Mouse (Mus musculus): ENCODE results near the gene Pltp.
"Not testable (repeated sequence)": the region's sequence is repeated elsewhere in the genome, so short reads cannot be mapped to it uniquely, and the experiment has no call there.

- TF ChIP-seq CTCF (conservative IDR thresholded peaks at IDR 0.05 in 1 of 2, IDR thresholded peaks at IDR 0.05 in 1 of 2; ENCODE audit: low read depth in 2 of 2, low read length in 2 of 2); MAFK (IDR thresholded peaks at IDR 0.05; ENCODE audit: insufficient replicate concordance, low read length); MAX (IDR thresholded peaks at IDR 0.05; ENCODE audit: low read length); EP300 (IDR thresholded peaks at IDR 0.05; ENCODE audit: low read length); POLR2A (IDR thresholded peaks at IDR 0.05; ENCODE audit: low read depth, low read length); TCF12 (IDR thresholded peaks at IDR 0.05; ENCODE audit: low read depth, low read length); ELF1 (IDR thresholded peaks at IDR 0.05; ENCODE audit: low read depth, low read length); MEF2A (IDR thresholded peaks at IDR 0.05; ENCODE audit: borderline replicate concordance, low read depth, low read length); ZNF384 (IDR thresholded peaks at IDR 0.05; ENCODE audit: low read depth, low read length): not testable (repeated sequence)
These were observed 1.9 kb downstream of the Pltp start for GRCm38 (mm10) chr2:164855572-164855971.
